Mouse (Mus musculus) heart, adult 18-20 months (tissue): ENCODE measurements at regions not wholly inside any gene's neighbourhood (a gene's known extent, or its start where the extent isn't known, plus 50 kb on each side); places are given as distances from the start of the nearest gene placed in this dataset.
A peak's percentile ranks its signal among the peaks of the same experiment; 100 is the strongest.

ENCODE experiments used
- DNase-seq, 2 experiments: peaks; one replicate each; pipeline ENCODE4 v3.0.0; 2021 to 2022; ENCODE audit warnings: mixed read lengths in 1 of 2

DNA sequence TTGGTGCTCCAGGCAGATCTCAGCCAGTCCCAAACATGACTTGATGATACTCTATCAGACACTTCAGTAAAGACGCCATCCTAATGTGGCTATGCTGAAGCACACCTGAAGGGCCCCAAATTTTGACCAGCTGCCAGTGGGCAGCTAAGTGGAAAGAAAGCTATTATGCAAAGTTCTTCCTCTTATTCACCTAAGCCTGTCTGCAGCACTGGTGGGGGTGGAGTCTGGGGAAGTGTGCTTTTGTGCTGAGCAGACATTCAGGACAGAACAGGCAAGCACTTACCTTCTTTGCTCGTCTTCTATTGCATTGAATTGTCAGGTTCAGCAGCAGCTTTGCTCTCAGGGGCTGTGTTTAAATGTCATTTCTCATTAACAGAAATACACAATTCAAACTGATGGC lies 200.7 kb downstream of the Pla2g4a start:
- no peak for DNase-seq

DNA sequence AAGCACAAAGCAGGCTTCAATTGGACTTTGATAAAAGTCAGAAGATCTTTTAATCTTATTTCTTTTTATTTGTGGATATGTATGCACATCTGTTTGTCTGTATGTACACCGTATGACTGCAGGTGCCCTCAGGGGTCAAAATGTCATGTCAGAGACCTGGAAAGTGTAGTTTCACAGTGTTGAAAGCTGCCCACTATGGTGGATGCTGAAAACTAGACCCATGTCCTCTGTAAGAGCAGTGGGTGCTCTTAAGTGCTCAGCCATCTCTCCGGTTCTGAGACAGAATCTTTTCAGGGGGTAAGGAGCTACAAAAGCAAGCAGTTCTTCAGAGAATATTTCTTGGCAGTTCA lies 202.3 kb downstream of the Pla2g4a start:
- DNase-seq, result no peak

DNA sequence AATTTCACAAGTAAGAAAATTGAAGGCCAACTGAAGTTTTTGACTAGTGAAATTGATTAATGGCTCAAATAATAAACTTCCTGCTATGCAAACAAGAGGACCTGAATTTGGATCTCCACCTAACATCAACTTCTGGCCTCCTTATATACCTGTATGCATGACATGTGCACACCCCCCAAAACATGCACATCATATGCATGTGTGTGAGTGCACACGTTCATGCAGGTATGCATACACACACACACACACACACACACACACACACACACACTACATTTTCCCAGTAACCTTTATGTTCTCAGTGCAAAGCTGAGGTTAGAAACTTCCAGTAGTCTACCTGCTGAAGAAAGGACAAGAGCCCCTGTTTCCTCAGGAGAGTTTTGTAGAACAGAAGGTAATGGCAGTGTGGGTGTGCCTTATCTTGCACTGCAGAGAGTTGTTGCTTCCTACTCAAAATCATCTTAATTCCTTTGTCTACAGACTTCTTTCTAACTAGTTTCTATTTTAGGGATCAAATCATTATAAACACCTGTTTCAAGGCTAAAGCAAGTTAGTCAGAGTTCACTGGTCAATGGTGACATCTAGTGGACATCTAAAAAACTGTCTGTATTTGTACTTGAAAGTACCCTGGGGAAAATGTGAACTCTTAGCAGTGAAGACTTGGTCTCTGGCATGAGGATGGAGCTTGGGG lies 202.9 kb downstream of the Pla2g4a start:
- DNase-seq, result peak in 1 of 2 experiments; percentile 18

DNA sequence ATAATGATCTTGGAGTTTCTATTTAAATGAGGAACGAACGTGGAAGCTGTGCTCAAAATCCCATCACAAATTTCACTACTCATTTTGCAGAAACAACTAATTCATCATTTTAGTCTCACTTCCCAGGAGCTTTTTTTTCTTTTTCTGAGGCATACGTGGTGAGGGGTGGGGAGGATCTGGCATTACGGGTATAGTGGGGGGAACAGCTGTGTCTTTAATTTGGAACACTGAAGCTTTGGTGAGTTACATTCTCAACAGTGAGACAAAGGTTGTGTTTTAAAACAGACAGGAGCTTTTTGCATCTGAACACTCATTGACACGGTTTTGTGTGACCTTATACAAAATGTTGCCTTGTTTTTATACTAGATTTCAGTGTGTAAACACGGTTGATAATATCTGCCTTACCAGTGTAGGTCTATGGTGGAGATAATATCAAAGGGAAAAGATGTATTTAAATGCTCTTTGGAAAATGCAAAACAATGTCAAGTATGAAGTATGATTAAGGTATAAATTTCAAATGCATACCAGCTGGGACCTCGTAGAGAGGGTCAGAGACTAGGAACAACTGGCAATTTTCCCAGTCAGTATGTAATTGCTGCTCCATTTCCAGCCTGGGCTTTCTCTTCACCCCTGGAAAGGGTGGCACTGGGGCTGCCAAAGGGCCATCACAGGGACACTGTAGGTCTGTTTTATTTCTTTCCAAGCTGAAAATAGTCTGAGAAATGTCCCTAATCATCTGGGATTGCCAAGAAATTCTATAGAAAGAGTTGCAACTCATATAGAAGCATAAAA lies 207.6 kb downstream of the Pla2g4a start:
- no peak for DNase-seq

DNA sequence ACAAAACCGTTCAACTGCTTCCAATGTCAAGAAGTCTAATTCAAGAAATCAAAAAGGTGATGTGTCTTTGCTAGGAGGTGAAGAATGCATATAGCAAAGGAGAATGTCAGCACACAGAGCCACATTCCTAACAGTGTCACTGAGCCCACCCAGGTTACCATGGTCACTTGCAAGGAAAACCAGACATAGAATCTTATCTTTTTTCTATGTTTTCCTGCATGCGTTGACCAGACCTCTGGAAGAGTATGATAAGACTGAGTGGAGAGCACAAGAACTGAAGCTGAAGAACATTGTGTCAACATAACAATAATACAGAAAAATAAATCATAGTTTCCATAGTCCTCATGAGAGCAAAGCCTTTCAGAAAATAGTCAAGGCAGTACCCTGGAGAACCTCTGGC lies 211.7 kb downstream of the Pla2g4a start:
- no peak for DNase-seq

DNA sequence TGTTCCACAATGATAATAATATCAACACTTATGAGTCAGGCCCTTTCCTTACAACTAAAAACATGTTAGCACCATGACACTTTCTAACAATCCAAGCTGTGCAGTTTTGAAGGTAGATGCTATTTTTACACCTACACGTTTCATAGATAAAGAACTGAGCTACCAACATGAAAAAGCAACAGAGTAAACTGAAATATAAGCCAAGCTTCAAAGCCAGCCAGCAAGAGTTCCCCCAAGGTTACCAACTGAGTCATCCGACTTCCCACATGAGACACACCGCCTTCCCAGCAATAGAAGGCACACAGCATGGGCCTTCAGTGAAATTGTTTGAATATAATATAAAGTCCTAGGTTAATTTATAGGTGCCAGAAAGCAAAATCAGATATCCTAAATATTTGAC lies 222.1 kb downstream of the Pla2g4a start:
- DNase-seq, result no peak

DNA sequence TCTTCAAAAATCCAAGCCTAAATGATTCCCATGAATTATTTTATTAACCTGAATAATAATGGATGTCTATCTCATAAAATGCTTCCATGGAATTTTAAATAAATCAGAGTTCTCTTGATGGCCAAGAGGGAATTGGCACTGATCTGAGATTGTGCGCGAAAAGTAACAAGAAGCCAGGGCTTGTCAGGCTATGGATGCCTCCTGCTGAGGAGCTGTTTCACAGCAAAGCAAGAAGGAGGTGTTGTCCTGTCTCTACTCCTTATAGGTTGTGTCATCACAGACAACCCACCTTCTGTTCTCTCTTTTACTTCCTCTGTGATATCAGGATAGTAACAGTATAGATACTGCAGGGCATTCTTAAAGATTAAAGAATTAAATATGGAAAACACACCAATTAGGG lies 226.8 kb downstream of the Pla2g4a start:
- DNase-seq, result no peak

DNA sequence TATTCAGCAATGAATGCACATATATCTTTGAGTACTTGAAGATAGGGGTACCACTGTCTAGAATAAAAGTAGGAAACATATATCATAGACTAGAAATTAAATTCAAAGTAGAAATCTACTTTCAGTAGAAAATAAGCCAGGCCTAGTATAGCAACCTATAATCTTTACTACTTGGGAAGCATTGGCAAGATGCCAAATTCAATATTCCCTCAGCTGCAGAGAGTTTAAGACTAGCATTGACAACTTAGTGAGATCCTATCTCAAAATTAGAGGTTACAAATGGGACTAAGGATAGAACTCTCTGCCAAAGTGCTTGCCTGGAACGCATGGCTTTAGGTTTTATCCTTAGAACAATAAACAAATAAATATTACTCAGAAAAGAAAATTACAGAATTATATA lies 245.9 kb downstream of the Pla2g4a start:
- no peak for DNase-seq

DNA sequence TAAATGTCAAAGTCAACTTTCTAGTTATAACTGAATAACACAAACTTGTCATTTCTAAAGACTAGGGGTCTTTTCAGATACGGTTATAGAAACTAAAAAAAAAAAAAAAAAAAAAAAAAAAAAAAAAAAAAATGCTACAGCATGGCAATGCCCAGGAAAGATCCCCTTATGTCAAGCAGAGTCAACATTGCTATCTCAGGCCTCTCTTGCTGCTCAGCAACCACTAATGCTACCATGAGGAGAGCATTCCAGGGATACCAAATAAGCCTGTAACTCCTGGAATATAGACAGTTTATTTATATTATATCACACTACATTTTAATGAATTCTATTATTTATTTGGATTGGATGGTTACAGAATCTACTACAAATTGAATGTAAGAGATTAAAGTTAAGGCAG lies 248.8 kb downstream of the Pla2g4a start:
- no peak for DNase-seq

DNA sequence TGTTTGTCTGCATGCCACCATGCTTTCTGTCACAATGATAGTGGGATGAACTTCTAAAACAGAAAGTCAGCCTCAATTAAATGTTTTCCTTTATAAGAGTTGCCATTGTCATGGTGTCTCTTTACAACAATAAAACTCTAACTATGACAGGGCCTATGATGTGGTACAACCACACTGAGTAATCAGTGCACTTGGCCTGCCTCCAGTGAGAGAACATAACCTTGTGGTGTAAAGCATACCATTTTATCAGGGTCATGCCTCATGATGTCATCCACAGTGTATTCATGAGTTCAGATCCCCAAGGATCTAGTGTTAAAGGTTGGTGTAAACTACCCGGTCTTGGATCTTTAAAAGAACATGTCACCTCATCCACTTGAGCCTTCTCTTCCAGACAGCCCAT lies 255.9 kb downstream of the Pla2g4a start:
- DNase-seq, result no peak

DNA sequence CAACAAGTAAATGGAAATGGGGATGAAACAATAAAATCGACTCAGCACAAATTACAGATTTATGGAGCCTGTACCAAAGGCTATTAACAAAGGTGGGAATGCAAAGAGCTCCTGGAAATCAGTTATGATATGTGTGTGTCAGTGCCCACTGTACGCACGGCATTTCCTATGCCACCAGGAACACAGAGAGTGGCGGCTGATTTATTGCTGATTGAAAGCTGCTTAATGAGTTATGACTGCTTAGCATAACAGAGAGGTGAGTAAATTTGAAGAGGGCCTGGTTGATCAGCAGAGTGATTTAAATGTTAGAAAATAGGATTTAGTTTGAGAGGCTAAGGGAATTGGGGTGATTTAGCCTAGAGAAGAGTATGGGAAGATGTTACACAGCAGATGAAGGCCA lies 261.7 kb downstream of the Pla2g4a start:
- no peak for DNase-seq

DNA sequence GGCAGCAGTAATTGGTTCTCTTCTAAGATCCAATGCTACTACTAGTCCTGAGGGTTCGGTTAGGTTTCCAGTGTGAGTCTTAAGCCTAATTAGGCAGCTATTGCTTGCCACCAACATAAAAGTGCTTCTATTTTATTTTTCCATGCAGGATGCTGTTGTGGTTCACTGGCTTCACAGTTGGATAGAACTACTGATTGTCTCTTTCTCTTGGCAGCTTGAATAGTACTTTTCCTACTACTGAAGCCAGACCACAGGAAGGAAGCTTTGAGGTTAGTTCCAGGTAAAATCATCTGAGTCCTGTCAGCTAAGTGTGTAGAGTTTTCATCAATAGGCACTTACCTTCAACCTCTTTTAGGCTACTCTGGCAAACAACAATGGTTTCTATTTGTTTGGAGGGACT lies 286.9 kb downstream of the Pla2g4a start:
- DNase-seq, result no peak

DNA sequence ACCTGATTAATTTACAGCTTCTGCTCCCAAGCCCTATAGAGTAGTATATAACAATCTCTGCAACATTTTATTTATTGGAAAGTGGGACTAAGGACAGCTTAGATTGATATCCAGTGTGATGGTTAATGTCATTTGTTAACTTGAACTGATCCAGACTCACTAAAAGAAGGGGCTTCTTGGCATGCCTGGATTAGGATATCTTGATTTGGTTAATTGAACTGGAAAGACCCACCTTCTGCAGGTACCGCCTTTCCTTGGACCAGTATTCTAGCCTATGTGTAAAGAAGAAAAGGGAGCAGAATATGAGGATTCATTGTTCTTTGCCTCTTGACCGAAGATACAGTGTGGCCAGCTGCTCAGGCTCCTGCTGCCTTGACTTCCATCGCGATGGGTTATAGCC lies 288.5 kb downstream of the Pla2g4a start:
- no peak for DNase-seq

DNA sequence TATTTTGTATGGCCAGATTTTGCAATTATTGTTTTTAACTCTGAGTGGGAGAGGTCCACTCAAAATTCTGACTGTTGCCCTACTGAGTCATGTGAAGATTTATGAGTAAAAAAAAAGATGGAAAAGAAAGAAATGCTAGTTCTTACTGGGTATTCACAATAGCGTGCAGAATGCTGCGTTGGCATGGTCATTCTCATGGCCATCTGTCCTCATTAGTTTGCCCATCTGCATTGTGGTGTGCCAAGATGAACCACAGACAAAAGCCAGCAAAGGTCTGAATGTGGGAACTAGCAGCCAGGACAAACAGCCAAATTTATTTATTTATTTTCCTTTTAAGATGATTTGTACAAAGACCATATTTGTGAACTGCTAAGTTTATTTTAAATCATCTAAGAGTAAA lies 289.0 kb downstream of the Pla2g4a start:
- DNase-seq, result no peak

DNA sequence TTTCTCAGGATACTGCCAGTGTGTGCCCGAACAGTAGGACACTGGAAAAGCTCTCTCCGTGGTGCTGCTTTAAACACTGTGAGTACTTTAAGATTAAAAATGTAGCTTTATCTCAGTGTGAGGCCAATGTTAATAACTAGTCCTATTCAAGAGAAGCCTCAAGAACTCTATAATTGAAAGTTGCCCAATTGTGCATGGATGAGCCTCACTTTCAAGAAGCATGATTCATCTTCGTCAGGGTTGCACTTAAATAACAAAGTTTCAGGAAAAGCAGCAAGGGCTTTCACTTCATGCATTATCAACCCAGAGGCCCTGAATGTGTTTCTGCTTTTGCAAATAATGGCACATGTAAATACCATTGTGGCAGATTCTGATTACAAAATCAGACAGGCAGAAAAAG lies 290.0 kb downstream of the Pla2g4a start:
- no peak for DNase-seq
